Mouse (Mus musculus): Measurements from ENCODE around the gene Atxn1.

Gene Atxn1

DNA sequence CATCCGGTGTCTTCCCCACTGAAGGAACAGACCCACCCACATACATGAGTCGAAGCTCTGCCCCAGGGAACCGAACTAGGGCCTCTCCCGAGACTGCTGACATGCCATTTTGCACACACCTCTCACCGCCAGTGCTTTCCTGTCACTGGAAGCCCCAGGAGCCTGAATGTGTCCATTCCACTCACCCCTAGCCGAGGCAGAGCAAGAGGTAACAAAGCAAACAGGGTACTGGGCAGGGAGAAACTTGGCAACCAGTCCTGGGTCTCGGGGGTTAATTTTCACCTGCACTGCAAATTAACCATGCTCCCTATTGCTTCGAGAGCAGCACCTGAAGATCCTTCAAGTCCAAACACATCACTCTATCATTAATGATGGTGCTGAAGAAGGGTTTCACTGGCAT is 64.0 kb downstream of the Atxn1 start:
- no peak for DNase-seq (ENCODE audit: low read depth)

DNA sequence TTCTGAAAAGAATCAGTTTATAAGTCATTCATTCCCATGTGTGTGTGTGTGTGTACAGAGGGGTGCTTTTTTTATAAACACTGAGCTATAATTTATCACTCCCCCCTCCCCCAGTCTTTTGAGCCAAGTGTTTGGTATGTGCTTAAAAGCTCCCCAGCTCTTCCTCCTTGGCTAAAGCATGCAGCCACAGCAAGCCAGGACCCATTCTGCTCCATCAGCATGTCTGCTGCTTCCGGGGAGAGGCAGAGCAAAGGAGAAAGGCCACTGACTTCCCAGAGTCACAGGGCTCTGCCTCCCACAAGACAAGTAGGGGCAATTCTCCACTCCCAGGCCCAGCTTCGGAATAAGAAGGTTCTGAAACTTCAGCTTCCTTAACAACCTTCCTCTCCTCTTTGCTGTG is 67.2 kb downstream of the Atxn1 start:
- no peak for DNase-seq (ENCODE audit: low read depth)

DNA sequence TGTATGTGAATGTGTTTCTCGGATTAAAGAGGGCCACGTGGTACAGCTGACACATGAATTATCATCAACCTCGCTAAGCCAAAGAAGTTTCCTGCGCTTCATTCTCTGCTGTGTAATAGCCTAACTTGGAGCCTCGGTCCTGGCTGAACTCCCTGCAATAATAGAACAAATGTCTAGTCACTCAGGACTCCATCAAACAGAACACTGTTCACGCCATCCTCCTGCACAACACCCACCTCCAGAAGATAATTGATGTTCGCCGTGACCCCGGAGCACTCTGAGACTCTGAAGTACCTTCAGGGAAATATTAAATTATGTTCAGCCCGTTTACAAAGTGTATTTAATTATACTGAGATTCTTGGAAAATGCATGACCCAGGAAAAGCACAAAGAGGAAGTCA is 70.0 kb downstream of the Atxn1 start:
- no peak for DNase-seq (ENCODE audit: low read depth)

DNA sequence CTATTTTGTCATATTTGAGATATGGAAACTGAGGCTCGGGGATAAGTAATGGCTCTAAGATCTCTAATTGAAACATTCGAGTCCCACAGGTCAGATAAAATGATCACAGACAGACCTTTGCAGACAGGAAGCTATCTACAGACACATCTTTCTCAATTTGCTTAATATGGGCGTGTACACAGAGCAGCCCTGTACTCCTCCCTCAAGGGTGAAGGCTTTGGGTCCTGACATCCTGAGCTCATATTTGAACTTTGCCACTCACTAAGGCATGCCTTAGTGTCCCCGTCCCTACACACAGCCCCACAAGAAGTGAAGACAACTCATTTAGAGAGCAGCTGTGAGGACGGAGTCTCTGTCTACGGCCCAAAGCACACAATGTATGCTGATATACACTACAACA is 70.6 kb downstream of the Atxn1 start:
- no peak for DNase-seq (ENCODE audit: low read depth)

DNA sequence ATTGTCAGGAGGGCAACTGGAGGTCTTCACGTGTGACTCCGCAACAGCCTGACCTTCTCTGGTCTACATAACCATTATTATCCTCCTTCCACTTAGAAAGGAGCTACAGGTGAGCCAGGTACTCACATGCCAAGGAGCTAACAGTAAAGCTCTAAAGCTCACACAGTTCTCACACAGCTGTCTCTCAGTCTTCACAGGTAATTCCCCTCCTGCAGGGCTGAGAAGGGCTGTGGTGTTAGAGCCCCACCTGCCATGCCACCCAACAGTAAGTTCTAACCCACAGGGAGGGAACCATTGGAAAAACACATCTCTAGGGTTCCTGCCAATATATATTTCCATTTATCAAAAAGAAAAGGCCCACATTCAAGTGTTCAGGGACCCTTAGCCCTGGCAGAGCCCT is 73.7 kb downstream of the Atxn1 start:
- DNase-seq (ENCODE audit: low read depth) = no peak

DNA sequence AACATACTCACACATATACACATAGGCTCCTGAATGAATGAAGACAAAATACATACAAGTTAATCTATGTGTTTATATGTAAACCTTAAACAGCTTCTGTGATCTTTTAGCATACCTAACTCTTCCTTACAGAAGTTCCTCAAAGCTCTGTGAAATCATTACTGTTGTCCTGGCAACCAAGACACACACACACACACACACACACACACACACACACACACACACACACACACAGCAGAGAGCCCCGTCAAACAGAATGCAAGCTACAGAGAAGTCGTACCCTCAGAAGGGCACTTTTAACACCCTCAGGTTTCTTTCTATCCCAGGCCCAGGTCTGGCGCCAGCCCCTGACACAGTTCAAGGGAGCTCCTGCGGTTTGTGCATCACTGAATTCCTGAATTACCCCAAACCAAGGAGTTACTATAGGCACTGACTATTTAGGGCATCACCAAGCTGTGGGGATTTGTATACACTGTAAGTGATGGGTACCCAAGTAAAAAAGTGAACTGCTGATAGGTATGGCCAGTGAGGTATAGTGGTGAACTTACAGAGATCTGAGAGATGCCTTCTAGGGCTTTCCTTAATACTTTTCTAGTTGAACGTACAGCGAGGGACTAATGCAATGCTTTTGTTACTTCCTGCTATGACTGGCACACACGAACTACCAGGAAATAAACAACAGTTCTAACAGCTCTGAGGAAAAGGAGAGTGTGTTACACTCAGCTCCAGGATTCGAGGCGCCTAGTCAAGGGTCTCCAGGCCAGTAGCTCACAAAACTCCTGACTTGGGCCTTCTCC is 75.7 kb downstream of the Atxn1 start:
- no peak for DNase-seq (ENCODE audit: low read depth)

DNA sequence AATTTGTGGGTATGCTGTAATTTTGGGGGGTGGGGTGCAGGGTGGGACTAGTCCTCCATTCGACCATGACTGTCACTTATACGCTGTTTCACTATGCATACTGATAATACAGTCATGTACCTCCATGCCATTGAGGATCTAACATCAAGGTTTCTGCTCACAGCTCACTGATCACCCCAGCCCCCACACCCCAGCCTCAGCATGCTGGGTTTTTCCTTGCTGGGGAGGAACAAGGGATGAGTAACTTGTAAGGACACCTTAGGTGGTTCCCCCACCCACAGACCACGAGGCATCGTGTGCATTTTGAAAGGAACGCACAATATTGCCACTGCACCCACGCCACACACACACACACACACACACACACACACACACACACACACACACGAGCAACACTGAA is 79.9 kb downstream of the Atxn1 start:
- no peak for DNase-seq (ENCODE audit: low read depth)

DNA sequence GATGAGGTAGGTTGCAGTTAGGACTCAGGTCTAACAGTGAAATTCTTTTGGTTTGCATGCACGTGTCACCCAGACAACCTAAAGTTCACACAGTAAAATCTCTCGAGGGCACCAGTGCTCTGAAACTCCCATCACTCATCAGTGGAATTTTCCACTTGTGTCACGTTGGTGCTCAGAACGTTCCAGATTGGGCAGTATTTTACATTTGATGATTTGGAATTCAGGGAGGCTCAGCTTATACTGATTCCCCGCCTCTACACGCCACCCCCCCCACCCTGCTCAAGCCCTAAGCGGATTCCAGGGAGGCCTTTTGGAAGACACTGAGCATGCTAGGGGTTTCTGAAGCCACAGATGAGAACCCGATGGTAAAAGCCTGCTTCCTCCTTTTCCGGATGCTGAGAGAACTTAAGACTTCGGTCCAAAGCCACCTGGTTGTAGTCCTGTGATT is 81.0 kb downstream of the Atxn1 start:
- DNase-seq (ENCODE audit: low read depth) = no peak

DNA sequence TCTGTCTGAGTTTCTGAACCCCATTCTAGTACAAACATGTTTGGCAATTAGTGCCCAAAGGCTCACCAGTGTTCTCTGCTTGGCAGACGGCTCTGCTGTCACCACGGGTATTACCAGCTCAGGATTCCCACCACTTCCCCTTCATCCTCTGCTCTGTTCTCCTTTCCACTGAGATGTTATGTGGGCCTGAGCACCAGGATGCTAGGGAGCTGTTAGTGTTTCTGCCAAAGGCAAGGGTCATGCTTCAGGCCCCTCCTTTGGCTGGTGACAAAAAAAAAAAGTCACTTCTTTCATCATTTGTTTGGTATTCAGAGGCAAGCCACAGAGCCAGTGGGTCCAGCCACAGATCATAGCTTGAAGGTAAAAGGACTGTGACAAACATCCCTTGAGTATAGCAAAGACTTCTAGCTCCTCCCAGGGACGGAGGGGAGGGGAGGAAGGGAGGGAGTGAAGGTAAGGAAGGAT is 81.8 kb downstream of the Atxn1 start:
- DNase-seq (ENCODE audit: low read depth) = no peak

DNA sequence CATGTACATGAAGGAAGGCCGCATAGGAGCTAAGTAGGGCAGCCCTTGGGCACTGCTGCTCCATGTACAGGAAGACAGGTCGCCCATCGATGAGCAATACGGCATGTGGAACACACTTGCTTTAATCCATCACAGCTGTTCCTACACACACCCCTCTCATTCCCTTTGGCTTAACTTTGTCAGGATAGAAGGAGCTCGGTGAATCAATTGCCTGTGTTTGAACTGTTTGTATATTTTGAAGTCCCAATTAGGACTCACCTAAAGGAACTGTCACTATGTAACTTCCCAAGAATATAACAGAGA is 84.3 kb downstream of the Atxn1 start:
- no peak for DNase-seq (ENCODE audit: low read depth)

DNA sequence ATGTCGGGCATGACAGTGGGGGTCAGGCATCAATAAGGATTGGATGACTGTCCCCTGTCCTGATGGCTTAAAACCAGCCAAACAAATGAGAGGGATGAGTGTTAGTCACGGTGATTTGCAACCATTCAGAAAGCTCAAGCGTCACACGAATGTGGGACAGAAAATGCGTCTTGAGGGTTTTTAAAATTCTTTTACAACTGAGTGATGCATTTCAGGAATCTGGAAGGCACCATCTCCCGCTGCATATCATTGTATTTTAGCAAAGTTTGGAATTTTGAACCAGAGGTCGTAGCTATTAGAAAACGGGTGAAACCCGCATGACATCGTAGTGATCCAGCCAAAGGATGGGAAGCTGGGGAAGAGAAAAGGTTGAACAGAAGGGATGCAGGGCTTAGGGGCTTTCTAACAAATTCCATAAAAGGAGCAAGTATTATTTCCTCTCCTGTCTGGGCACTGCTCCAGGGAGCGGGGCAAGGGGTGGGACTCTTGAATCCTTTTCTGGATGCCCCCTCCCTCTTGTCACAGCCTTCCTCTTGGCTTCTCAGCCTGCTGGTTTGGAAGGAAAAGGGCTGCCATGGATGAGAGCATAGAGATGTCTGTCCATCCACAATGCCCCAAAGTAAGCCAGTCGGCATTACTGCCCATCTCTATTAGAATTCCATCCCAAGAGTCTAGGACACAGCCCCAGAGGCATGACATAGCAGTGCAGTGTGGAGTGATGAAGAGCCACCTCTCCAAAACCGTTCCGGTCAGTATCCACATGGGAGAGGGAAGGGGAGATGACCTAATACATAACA is 84.9 kb downstream of the Atxn1 start:
- DNase-seq (ENCODE audit: low read depth) = no peak

DNA sequence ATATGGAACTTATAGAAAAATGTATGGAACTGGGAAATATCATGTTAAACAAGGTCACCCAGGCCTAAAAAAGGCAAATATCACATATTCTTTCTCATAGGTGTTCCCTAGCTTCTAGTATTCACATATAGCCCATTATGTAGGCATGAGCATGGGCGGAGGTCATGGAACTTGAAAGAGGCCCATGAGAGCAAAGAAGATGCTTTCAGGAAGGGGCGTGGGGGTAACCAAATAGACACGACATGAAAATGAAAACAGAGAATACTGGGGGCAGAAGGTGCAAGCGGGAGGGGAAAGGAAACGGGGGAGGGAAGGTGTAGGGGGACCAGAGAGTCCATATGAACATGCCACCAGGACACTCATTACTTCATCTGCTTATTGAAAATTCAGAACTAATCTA is 87.9 kb downstream of the Atxn1 start:
- no peak for DNase-seq (ENCODE audit: low read depth)

DNA sequence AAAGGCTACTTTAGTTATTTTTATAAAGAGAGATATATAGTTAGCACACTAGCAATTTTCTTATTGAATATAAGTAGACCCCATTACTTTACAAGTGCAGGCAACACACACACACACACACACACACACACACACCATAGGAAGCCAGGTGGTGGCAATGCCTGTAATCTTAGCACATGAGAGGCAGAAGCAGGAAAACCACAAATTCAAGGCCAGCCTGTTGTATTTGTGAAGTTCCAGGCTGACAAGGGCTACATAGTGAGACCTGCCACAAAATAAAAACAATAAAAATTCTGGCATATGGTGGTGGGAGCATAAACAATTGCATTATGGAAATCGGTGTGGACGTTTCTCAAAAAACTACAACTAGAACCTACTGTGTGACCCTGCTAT is 88.4 kb downstream of the Atxn1 start:
- no peak for DNase-seq (ENCODE audit: low read depth)

DNA sequence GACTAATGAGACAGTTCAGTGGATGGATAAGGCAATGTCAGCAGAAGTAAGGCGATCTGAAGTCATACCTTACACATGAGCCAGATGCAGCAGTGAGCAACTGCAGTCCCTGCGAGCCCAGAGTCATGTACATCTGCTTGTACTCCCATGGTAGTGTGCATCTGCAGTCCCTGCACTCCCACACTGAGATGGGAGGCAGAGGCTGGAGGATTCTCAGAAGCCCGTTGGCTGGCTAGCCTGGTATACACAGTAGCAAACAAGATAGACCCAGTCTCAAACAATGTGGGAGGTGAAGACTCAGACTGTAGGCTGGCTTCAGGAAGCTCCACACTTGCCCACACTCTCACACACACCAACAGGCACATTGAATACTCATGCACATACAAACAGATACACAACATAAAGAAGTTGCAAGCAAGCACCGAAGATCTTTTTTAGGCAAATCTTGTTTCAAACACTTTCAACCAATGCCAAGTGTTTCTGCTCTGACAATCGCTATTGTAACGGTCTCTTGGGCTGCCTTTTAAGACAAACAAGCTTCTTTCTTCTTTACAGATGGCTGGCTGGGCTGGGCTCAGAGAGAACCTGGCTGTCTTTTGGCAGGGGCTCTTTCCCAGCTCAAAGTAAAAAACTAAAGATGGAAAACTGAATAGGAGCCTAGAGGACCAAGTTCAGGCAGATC is 89.0 kb downstream of the Atxn1 start:
- DNase-seq (ENCODE audit: low read depth) = no peak

DNA sequence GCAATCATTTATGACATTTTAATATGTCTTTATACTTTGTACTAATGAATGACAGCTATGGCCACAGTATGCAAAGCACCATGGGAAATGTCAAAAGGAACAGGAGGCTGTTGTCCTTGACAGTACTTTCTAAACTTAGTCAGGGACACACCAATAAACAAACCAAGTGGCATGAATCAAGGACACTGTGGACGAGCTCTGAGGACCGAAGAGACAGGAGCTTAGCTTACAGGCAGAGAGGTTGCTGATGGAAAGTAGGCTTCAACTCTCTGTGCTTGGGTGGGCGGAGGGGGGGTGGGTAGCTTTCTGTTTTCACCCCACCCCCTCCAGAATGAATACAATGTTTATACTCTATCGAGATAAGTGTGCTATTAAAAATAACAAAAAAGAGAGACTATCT is 90.6 kb downstream of the Atxn1 start:
- DNase-seq (ENCODE audit: low read depth) = no peak

DNA sequence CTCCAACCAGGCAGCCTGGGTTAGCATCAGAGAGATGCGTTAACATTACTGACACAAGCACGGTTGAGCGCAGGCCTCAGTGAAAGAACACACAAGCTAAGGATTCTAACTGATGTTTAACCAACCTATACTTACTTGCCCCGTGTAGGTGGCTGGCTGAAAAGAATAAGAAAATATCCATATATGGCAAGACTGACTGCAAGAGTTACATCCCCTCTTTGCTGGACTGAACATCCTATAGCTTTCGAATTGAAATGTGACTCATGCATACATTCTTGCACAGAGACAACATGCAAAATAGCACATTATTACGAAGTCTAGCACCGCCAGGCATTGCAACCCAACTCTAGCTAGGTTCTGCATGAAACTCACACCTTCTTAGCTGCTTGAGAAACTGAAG is 91.8 kb downstream of the Atxn1 start:
- DNase-seq (ENCODE audit: low read depth) = no peak

DNA sequence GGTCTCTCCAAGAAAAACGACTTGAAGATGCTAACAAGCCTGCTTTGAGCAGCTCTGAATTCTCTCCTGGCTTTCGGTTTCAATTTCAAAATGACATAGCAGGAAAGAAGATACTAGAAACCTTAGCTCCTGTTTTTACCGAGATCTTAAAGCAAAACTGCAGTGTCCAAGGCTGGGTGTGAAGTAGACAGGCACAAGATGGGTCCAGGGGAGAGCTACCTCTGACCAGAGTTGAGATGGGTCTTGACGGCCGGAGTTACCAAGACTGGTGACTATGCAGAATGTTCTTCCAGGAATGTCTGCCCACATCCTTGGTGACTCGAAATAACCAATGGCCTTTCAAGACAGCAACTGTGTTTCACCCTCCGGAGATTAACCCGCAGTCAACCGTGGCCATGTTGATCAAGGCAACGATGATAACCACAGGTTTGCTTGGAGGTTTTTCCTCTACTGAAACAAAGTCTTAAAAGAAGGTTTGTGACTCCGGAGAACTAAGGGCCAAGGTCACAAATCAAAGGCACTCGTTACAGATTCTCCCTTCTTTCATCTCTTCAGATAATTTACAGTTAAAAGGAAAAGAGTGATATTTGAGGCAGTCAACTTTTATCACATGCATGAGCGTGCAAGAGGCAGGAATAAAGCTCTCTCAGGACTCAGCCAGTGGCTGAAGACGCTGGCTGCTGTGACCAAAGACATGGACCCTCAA is 92.6 kb downstream of the Atxn1 start:
- no peak for DNase-seq (ENCODE audit: low read depth)

DNA sequence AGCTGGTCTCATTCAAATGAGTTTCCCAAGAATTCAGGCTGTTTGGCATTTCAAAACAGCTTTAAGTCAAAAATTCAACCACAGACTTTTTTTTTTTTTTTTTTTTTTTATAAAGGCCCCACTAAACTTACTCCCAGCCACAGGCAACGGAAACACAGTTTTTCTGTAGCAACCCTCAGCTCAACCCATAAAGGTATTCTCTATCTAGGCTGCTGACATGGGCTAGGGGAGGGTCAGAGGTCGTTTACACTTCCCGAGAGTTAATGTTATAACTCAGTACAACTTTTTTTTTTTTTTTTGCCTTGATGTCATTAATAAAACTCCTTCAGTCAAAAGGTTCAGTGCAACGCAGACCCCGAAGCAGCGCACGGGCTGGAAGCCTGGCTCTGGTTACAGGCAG is 93.3 kb downstream of the Atxn1 start:
- no peak for DNase-seq (ENCODE audit: low read depth)

DNA sequence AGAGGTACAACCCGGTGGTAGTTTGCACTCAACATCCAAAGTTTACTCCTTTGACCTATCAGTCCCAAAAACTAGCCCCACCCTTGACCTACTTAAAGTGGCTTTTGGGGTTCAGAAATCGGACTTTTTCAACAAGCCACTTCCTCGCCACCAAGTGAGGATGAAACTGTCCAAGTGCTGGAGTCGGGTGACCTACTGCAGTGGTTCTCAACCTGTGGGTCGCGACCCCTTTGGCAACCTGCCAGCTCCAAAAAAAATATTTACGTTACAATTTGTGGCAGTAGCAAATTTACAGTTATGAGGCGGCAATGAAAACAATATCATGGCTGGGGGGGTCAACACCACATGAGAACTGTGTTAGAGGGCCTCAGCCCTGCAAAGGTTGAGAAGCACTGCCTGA is 95.9 kb downstream of the Atxn1 start:
- no peak for DNase-seq (ENCODE audit: low read depth)

DNA sequence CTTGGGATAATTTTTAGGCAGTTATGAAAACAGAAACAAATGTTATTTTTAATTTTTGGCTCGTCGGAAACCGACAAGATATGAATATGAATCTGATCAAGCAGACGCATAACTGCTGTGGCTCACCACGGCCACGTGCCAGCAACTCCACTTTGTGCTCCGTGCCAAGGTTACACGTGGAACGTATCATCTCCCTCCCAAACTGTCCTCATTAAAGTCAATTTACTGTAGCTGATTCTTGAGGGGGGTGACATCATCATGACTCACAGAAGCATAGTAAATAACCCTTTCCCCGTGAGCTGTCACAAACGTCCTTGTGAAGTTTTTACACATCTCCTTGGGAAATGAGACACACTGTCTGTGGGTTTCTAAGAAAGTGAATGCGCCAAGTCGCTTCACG is 97.5 kb downstream of the Atxn1 start:
- no peak for DNase-seq (ENCODE audit: low read depth)

DNA sequence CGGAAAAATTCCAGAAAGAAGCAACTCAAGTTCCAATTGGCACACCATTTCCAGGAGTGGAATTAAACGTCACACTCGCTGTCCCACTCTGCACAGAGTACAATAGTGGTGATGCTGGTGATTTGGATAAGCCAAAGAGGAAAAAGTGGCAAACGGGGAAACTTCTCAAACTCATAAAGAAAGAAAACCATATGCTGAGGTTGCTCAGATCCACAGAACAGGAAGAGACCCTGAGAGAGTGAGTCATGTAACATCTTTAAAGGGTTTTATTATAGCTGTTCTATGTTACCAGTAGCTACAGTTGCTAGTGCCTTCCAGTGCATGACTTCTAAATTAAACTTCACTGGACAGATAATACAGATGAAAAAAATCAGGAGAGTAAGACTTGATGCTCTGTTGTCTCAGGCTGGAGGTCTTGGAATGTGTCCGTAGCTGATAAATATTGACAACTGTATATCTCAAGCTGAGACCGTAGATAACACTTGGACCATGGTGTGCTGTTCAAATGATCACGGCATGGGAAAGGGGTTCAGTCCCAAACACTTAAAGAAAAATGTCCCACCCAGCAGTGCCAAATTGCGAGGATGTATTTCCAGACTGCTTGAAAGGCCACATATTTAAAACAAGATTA is 98.1 kb downstream of the Atxn1 start:
- DNase-seq (ENCODE audit: low read depth) = no peak

DNA sequence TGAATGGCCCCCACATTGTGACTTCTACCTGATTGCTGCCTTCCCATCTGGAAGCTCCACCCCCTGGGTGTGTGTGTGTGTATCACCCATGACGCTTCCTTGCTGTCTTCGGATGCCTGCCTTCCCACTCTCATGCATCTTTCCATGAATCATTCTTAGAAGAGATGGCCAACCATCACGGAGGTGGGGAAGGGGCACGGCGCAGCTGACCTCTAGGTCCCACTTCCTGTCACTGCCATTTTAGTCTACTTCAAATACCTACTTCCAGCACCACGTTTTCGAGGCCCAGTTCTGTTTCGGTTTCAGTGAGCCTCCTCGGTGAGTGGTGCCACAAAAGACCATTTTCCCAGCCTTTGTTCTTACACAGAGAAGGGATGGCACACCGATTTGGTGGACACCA is 99.2 kb downstream of the Atxn1 start:
- DNase-seq (ENCODE audit: low read depth) = no peak

Measured in c-Kit-positive CD71-positive TER-119-negative erythroid progenitor cells, embryonic 14.5 days (primary cell).